Mouse (Mus musculus) midbrain, embryonic 15.5 days (tissue): ENCODE measurements around the gene Caly. TPM values are rescaled to one million over a fixed set of nuclear protein-coding genes. Genes with fewer than 3 reads are reported as not detected.

ENCODE experiments used
- polyA plus RNA-seq: library from polyadenylated mRNA; unstranded; fragments of >200 nt; fragmentation: Nextera tagmentation; extraction: Ambion mirVana; gene quantifications from 2 replicates; pipeline ENCODE4 v1.2.1, GENCODE M21; 2015

Caly gene
- polyA plus RNA-seq, 1 experiment from 2014 or later = 277 TPM

Other genes starting within 250 kb of the Caly start
- gene Adgra1, start 248.4 kb downstream of the Caly start, polyA plus RNA-seq = 28.4 and 35.2 TPM in 2 replicates
- gene Kndc1, start 187.9 kb downstream of the Caly start, polyA plus RNA-seq = 20.2 and 22.4 TPM in 2 replicates
- not detected in 2 replicates for gene Utf1, start 138.8 kb downstream of the Caly start, polyA plus RNA-seq
- 0.83 and 1.3 TPM in 2 replicates for gene 6430531B16Rik, start 103.8 kb downstream of the Caly start, polyA plus RNA-seq
- 4.5 TPM in 2 replicates for gene Adam8, start 90.0 kb downstream of the Caly start, polyA plus RNA-seq
- gene Zfp511, start 46.2 kb downstream of the Caly start, polyA plus RNA-seq = 56.6 and 58.0 TPM in 2 replicates
- gene Tubgcp2, start 45.9 kb downstream of the Caly start, polyA plus RNA-seq = 61.3 and 62.6 TPM in 2 replicates
- gene Msx3, start 33.5 kb downstream of the Caly start, polyA plus RNA-seq = 1.2 TPM in 2 replicates
- not detected in 2 replicates for gene Prap1, start 10.8 kb upstream of the Caly start, polyA plus RNA-seq
- 33.7 and 34.1 TPM in 2 replicates for gene Fuom, start 19.9 kb upstream of the Caly start, polyA plus RNA-seq
- 7.4 and 7.5 TPM in 2 replicates for gene Paox, start 33.3 kb upstream of the Caly start, polyA plus RNA-seq
- gene Echs1, start 33.9 kb upstream of the Caly start, polyA plus RNA-seq = 107 and 108 TPM in 2 replicates
- 32.4 and 34.8 TPM in 2 replicates for gene Mtg1, start 55.0 kb upstream of the Caly start, polyA plus RNA-seq
- gene Sprn, start 72.3 kb upstream of the Caly start, polyA plus RNA-seq = 23.7 and 25.5 TPM in 2 replicates
- gene Olfr522, start 82.2 kb upstream of the Caly start, polyA plus RNA-seq = not detected in 2 replicates
- gene Olfr523, start 90.7 kb upstream of the Caly start, polyA plus RNA-seq = not detected in 2 replicates
- gene Olfr524, start 123.4 kb upstream of the Caly start, polyA plus RNA-seq = not detected in 2 replicates
- not detected in 2 replicates for gene Cd163l1, start 135.7 kb upstream of the Caly start, polyA plus RNA-seq
- gene 5830411N06Rik, start 164.7 kb upstream of the Caly start, polyA plus RNA-seq = not detected in 2 replicates
- not detected in 2 replicates for gene Olfr525, start 238.3 kb upstream of the Caly start, polyA plus RNA-seq